Mouse (Mus musculus) left cerebral cortex, adult 8-10 months (tissue): ENCODE results near the gene Gtf2i. TPM values are rescaled to one million over a fixed set of nuclear protein-coding genes. Genes with fewer than 3 reads are reported as not detected.
"Not testable (repeated sequence)": the region's sequence is repeated elsewhere in the genome, so short reads cannot be mapped to it uniquely, and the experiment has no call there.

Source experiments
- DNase-seq, 2 experiments: peaks; one replicate each; pipeline ENCODE4 v3.0.0; 2022; ENCODE audit warnings: low spot score in 2 of 2
- total RNA-seq, 4 experiments: library from RNA; stranded (reverse); gene quantifications; 2 replicates each; pipeline ENCODE4 v1.2.4; 2022

Gtf2i gene
- total RNA-seq: 100 to 1,000 TPM; 193 to 217 (median 197) TPM

GRCm38 (mm10) chr5:134314688-134315622 lies at the start of gene Gtf2i:
Gtf2i (minus strand) TSS chr5:134314760.
- peak; percentile 80 to 98 for DNase-seq

DNA sequence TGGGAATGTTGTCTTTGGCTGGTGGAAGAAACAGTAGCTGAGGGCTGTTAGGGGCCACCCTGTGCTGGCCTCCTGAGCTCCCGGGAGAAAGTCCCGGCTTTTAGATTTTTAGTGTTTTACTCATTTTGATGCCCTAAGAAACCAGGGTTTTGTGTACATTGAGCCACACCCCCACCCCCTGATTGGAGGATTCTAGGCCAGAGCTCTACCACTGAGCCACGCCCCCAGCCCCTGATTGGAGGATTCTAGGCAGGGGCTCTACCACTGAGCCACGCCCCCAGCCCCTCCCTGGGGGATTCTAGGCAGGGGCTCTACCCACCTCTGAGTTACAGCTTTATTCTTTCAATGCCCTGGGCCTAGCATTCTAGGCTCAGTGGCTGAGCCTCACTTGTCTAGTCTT lies 44.5 kb upstream of the Gtf2i start:
- DNase-seq: no peak

- not testable (repeated sequence) for DNase-seq
Observed at GRCm38 (mm10) chr5:134355372-134355771, 40.8 kb upstream of the Gtf2i start.

DNA sequence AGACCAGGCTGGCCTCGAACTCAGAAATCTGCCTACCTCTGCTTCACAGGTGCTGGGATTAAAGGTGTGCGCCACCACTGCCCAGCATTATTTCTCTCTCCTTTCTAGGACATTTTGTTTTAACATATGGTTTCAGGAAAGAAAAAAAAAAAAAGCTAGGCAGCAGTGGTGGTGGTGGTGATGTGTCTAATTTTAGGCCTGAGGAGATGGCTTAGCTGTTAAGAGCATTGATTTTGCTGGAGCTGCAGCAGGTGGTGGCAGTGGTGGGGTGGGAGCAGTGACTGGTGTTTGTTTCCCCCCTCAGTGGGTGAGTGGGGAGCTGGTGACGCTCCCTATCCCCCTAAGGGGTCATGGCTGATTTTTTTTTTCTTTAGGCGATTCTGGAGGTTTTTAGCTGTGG lies 38.6 kb upstream of the Gtf2i start:
- no peak for DNase-seq

GRCm38 (mm10) chr5:134352527-134353001 lies 38.0 kb upstream of the Gtf2i start:
- no peak for DNase-seq

- DNase-seq: peak; percentile 32 to 67
Observed at GRCm38 (mm10) chr5:134350660-134351059, 36.1 kb upstream of the Gtf2i start.

GRCm38 (mm10) chr5:134347066-134347465 lies 32.5 kb upstream of the Gtf2i start:
- DNase-seq: no peak

DNA sequence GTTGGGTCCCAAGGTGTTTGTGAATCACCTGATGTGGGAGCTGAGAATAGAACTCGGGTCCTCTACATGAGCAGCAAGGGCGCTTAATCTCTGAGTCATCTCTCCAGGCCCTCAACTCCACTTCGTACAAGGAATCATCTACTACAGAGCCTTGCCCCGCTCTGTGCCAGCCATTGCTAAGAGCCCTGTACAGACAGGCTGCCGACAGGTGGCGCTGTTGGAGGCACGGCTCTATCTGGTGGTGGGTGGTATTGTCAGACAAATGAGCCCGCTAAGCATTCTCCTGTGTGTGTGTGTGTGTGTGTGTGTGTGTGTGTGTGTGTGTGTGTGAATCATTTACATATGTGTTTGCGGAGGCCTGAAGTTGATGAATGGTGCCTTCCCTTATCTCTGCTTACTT lies 30.9 kb upstream of the Gtf2i start:
- no peak for DNase-seq

GRCm38 (mm10) chr5:134344076-134344475 lies 29.5 kb upstream of the Gtf2i start:
- DNase-seq: no peak

GRCm38 (mm10) chr5:134343530-134343929 lies 29.0 kb upstream of the Gtf2i start:
- DNase-seq: not testable (repeated sequence)

DNA sequence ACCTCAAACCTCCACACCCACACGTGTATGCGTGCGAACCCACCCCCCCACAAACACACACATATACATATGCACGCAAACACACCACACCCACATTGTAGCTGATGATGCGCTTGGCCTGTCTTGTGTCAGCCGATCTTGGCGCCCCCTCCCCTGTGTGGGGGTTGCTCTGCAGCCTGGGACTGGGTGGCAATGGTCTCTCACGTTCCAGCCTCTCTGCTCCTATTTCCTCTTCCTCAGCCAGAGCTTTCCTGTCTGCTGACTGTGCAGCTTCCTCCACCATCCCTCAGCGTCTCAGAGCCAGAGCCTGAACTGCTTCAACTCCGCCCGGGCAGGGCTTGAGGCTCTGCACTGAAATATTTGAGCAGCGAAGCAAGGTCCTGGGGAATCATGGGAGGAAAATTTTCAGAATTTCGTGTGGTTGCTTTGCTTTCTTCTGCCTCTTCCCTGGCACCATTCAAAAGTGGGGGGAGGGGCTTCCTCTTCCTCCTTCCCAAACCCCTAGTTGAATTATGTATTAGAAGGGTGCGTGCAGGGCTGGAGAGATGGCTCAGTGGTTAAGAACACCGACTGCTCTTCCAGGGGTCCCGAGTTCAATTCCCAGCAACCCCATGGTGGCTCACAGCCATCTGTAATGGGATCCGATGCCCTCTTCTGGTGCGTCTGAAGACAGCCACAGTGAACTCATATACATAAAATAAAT lies 28.1 kb upstream of the Gtf2i start:
- DNase-seq: no peak

DNA sequence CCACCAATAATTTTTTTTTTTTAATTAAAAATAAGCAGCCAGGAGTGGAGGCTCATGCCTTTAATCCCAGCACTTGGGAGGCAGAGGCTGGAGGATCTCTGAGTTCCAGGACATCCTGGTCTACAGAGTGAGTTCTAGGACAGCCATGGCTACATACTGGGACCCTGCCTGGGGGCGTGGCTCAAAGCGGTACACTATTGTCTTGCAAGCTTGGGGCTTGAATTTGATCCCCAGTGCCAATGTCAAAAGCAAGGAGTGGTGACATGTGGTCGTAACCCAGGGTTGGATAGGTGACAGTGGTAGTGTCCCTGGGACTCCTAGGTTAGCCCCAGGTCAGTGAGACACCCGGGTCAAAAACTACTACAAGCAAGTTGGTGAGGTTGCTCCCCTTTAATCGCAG lies 27.2 kb upstream of the Gtf2i start:
- DNase-seq: no peak

- DNase-seq: no peak
Observed at GRCm38 (mm10) chr5:134341321-134341720, 26.8 kb upstream of the Gtf2i start.

DNA sequence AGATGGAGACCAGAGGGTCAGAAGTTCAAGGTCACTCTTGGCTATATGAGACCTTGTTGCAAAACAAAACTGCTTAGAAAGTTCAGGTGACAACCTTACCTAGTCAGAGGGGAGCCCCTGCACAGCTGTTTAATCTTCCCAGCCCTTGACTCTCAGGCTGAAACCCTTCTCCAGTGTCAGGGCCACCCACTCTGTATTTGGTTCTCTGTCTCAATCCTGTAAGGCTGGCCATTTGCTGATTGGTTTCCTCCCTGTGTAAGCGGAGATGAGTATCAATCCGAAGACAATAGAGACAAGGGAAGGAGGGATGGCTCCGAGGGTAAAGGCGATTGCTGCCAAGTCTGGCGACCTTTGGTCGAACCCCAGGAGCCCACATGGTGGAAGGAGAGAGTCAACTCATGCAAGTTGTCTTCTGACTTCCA lies 25.6 kb upstream of the Gtf2i start:
- no peak for DNase-seq

DNA sequence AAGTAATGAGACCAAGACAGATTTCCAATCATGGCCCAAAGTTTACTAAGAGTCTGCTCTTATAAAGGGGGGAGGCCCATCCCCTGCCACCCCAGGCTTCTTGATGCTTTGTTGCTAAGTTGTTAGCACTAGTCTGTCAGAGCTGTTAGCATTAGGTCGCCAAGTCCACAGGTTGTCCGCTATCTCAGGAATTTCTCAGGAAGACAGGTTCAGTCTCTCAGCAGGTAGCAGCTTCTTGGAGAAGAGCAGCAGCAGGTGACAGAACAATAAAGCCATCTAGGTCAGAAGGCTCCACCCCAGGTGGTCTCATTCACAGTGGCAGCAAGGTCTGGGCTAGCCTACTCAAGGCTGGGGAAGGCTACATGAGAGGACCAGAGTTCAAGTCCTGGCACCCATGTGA lies 22.5 kb upstream of the Gtf2i start:
- not testable (repeated sequence) for DNase-seq

- DNase-seq: no peak
Observed at GRCm38 (mm10) chr5:134332743-134333142, 18.2 kb upstream of the Gtf2i start.

- no peak for DNase-seq
Observed at GRCm38 (mm10) chr5:134330082-134330481, 15.5 kb upstream of the Gtf2i start.

DNA sequence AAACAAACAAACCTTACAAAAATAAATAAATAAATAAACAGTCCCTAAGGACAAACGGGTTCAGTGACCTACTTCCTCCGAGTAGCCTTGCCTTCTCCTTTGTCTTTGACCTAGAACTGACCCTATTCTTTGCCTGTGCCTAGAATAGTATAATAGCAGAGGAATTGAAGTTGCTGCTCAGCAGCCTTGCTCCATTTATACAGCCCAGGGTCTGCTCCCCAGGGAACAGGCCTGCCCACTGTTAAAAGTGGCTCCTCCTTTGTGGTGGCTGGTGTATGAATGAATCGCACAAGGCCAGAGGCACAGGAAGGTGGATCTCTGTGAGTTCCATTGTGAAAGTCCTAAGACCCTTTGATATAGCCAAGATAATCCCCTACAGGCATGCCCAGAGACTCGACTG lies 14.8 kb upstream of the Gtf2i start:
- DNase-seq: no peak

GRCm38 (mm10) chr5:134328482-134329001 lies 14.0 kb upstream of the Gtf2i start:
- DNase-seq: no peak

GRCm38 (mm10) chr5:134325856-134326566 lies 11.5 kb upstream of the Gtf2i start:
- no peak for DNase-seq

DNA sequence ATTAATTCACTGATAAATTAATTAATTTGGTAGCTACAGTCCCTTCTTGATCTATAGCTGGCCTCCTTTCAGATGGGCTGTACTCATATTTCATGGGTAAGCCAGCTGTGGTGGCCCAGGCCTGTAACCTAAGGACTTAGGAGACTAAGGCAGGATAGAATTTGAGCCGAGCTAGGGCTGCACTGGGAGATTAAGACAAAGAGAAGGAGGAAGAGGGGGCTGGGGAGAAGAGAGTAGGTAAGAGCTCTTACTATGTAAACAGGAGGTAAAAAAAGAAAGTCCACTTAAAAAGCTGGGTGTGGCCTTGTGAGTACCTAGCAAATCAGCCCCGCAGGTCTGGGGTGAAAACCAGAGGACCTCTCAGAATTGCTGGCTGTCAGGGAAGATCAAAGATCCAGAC lies 9.3 kb upstream of the Gtf2i start:
- no peak for DNase-seq
